Mouse (Mus musculus) heart, embryonic 12.5 days (tissue): Measurements from ENCODE around the gene Rnf135. TPM values are rescaled to one million over a fixed set of nuclear protein-coding genes. Genes with fewer than 3 reads are reported as not detected.

Source experiments
- ATAC-seq: fragments of 200-750 bp; cut with Nextera tagmentation; 2 replicates; pipeline ENCODE4 v1.8.0; 2017; ENCODE audit warnings: moderate TSS enrichment, moderate library complexity; ENCODE audit not compliant: insufficient number of reproducible peaks, low FRiP score
- H3K27ac ChIP-seq: fragments of 300-500 bp; sonication (generic); 2 replicates; pipeline ENCODE4 v1.5.1; 2016; ENCODE audit warnings: mild to moderate bottlenecking, moderate library complexity; ENCODE audit not compliant: poor library complexity, severe bottlenecking
- H3K27me3 ChIP-seq: fragments of 300-500 bp; sonication (generic); replicated peaks from 2 replicates; pipeline ENCODE4 v1.6.1; 2016; ENCODE audit warnings: mild to moderate bottlenecking, moderate library complexity
- H3K36me3 ChIP-seq: fragments of 300-500 bp; sonication (generic); 2 replicates; pipeline ENCODE4 v1.6.1; 2016; ENCODE audit warnings: mild to moderate bottlenecking, moderate library complexity
- H3K4me1 ChIP-seq: fragments of 300-500 bp; sonication (generic); replicated peaks from 2 replicates; pipeline ENCODE4 v1.6.1; 2016; ENCODE audit warnings: mild to moderate bottlenecking
- H3K4me2 ChIP-seq: fragments of 300-500 bp; sonication (generic); 2 replicates; pipeline ENCODE4 v1.6.1; 2016; ENCODE audit warnings: mild to moderate bottlenecking, moderate library complexity
- H3K4me3 ChIP-seq: fragments of 300-500 bp; sonication (generic); 2 replicates; pipeline ENCODE4 v1.5.1; 2016; ENCODE audit warnings: mild to moderate bottlenecking
- H3K9ac ChIP-seq: fragments of 300-500 bp; sonication (generic); 2 replicates; pipeline ENCODE4 v1.6.1; 2016; ENCODE audit warnings: mild to moderate bottlenecking, moderate library complexity
- H3K9me3 ChIP-seq: fragments of 300-500 bp; sonication (generic); replicated peaks from 2 replicates; pipeline ENCODE4 v1.6.1; 2016; ENCODE audit warnings: mild to moderate bottlenecking, moderate library complexity
- WGBS: fragments of 180-500 bp; shearing (Covaris S2); methylation state at CpG from one replicate; pipeline ENCODE4 v1.1.7; 2016; 5-methylcytosine and 5-hydroxymethylcytosine counted together
- polyA plus RNA-seq: library from polyadenylated mRNA; unstranded; fragments of >200 nt; fragmentation: Nextera tagmentation; extraction: Ambion mirVana; gene quantifications from 2 replicates; pipeline ENCODE4 v1.2.1, GENCODE M21; 2016

Gene Rnf135
- polyA plus RNA-seq, 1 experiment from 2014 or later = 9.4 TPM

DNA sequence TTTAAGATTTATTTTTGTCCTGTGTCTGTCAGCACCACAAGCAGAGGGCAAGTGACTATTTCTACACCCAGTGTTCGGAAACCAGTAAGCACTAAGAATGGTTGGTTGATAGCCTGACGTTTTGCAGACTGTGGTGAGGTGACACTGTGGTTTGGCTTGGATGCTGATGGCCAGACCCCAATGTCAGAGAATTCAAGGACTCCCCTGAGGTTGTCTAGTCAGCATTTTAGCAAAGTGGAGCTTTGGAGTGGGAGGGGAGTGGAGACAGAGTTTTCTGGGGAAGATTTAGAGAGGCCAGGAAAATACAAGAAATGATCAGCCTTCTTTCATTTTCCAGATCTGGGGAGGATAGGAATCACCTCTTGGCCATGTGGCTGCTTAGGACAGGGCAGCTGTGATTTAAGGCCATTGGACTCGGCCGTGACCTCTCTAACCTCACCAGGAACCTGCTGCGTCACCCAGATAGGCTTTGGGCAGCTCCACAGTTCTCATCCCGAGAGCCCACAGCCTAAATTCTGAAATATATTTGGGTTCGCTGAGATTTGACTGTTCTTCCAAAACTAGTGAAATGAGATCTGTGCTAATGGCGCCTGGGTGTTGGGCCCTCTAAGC lies 34.1 kb upstream of the Rnf135 start:
- H3K9ac ChIP-seq = no peak overlapping the region
- no peak for ATAC-seq
- no peak overlapping the region for H3K4me2 ChIP-seq
- H3K9me3 ChIP-seq = no peaks in the 10 kb centered on the region
- WGBS = 71% methylated on average over 8 of the region's 8 CpGs
- no peak overlapping the region for H3K27ac ChIP-seq
- H3K4me3 ChIP-seq = no peak overlapping the region
- peaks cover 6% of the 10 kb centered on the region for H3K4me1 ChIP-seq
- H3K36me3 ChIP-seq = no peaks in the 10 kb centered on the region
- peaks cover 35% of the 10 kb centered on the region for H3K27me3 ChIP-seq

DNA sequence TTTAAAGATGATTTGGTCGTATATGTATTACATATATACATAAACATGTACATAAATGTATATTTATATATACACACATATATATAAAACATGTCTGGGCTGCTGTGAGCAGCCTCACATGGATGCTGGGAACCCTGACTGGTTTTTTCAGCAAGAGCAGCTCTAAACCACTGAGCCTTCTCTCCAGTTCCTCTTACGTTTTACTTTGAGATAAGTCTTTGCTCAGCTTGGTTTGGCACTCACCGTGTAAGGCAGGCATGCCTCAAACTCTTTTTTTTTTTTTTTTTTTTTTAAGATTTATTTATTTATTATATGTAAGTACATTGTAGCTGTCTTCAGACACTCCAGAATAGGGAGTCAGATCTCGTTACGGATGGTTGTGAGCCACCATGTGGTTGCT lies 33.1 kb upstream of the Rnf135 start:
- WGBS = 67% methylated on average over 5 of the region's 5 CpGs
- H3K36me3 ChIP-seq = no peaks in the 10 kb centered on the region

DNA sequence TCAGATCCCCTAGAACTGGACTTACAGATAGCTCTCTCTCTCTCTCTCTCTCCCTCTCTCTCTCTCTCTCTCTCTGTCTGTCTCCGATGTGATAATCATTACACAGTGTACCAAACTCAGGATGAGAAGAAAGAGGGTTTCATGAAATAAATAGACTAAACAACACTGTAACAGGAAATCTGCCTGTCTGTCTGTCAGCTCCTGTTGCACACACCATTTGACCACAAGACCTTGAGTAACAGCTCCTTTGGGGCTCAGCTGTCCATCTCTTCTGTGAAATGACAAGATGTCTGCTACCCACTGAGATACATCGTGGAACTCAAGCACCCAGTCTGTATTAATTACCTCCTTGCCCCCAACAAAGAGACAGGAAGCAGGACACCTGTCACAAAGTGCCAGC lies 32.1 kb upstream of the Rnf135 start:
- Histone ChIP-seq H3K9me3 (no peaks in the 10 kb centered on the region), H3K4me2 (no peak overlapping the region), H3K27ac (no peak overlapping the region), H3K9ac (no peak overlapping the region), H3K4me3 (no peak overlapping the region), H3K4me1 (peaks cover 6% of the 10 kb centered on the region), H3K36me3 (no peaks in the 10 kb centered on the region), H3K27me3 (peaks cover 55% of the 10 kb centered on the region)
- WGBS = 64% methylated on average over 2 of the region's 2 CpGs
- ATAC-seq = no peak

More for the DNA sequence above, 33.1 kb upstream of the Rnf135 start:
- Histone ChIP-seq H3K4me2 (no peak overlapping the region), H3K9me3 (no peaks in the 10 kb centered on the region), H3K4me1 (peaks cover 6% of the 10 kb centered on the region), H3K9ac (no peak overlapping the region), H3K27ac (no peak overlapping the region), H3K4me3 (no peak overlapping the region), H3K27me3 (peaks cover 45% of the 10 kb centered on the region)
- ATAC-seq = no peak

DNA sequence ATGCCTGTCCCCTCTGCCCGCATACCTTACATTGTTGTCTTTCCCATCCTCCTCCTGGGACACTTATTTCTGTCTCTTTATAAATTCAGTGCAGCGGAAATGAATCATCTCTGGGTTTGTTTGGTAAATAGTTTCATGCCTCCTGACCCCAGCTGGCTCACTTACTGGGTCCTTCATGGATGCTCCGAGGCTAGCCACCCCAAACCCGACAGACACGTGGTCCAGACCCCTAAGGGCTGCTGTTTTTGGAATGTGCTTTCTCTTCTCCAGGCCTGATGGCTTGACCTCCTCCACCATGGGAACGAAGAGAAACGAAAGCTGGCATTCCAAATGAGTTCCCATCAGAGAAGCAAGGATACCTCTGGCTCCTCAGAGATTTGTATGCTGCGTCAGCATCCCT lies 31.3 kb upstream of the Rnf135 start:
- H3K4me3 ChIP-seq = no peak overlapping the region
- no peaks in the 10 kb centered on the region for H3K9me3 ChIP-seq
- H3K4me2 ChIP-seq = no peak overlapping the region
- 74% methylated on average over 8 of the region's 8 CpGs for WGBS
- no peak overlapping the region for H3K9ac ChIP-seq
- H3K27ac ChIP-seq = no peak overlapping the region
- H3K36me3 ChIP-seq = no peaks in the 10 kb centered on the region
- ATAC-seq = no peak
- H3K4me1 ChIP-seq = peaks cover 6% of the 10 kb centered on the region
- H3K27me3 ChIP-seq = peaks cover 64% of the 10 kb centered on the region

DNA sequence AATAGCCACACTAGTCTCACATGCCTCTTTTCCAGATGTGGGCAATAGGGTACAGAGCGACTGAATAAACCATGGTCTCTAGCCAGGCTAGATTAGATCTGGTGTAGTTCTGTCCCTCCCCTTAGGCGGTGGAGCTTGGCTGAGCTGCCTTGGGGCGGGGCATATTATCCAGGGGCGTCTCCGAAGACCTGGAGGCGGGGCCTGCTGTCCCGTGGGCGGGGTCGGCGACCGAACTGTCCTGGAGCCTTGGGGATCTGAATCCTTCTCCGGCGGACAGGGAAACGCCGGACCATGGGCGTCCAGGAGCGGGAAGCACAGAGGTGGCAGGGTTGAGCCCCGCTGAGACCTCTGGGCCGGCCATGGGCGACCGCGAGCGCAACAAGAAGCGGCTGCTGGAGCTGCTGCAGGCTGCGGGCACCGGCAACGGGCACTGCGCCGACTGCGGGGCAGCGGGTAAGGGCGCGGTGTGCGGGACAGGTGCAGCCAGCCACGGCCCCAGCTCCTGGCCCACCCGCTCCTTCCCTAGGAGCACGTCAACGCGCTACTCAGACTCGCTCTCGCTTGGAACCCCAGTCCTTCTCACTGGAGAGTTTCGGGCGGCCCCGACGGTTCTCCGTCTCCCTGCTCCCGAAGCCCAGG lies 29.7 kb upstream of the Rnf135 start, which contains the start of gene Adap2:
Adap2 (plus strand) TSS at position 249 of the 639 bp plus-strand sequence.
- Histone ChIP-seq H3K36me3 (no peaks in the 10 kb centered on the region), H3K4me1 (peaks cover 6% of the 10 kb centered on the region), H3K9me3 (no peaks in the 10 kb centered on the region), H3K4me3 (peak within 1 kb of the TSS; percentile 68), H3K9ac (peak within 1 kb of the TSS; percentile 75), H3K4me2 (peak within 1 kb of the TSS; percentile 97), H3K27me3 (peaks cover 71% of the 10 kb centered on the region), H3K27ac (no peak within 1 kb of the TSS)
- WGBS = 3% methylated on average over 47 of the region's 47 CpGs
- ATAC-seq = peak; percentile 93

DNA sequence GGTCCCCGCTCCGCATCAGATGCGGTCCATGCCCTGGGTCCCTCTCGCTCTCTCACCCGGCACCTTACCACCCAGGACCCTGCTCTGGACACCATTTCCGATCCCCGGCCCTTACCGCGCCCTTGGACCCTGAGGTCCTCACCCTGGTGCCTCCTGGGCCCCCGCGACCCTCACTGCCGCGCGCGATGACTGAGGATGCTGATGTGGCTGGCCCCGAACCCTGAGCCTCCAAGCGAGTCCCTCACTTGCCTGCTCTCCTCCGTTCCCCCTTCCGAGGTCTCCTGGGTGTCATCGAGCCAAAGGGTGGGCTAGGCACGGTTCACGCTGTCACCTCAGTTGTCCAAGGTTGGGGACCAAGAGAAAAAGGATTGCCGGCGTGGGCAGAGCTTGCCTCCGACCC lies 29.1 kb upstream of the Rnf135 start:
- Histone ChIP-seq H3K9ac (peak overlapping the region; percentile 75), H3K9me3 (no peaks in the 10 kb centered on the region), H3K4me1 (peaks cover 6% of the 10 kb centered on the region), H3K4me2 (peak overlapping the region; percentile 97), H3K27ac (no peak overlapping the region), H3K4me3 (peak overlapping the region; percentile 68), H3K27me3 (peaks cover 74% of the 10 kb centered on the region), H3K36me3 (no peaks in the 10 kb centered on the region)
- no peak for ATAC-seq
- 25% methylated on average over 25 of the region's 25 CpGs for WGBS

DNA sequence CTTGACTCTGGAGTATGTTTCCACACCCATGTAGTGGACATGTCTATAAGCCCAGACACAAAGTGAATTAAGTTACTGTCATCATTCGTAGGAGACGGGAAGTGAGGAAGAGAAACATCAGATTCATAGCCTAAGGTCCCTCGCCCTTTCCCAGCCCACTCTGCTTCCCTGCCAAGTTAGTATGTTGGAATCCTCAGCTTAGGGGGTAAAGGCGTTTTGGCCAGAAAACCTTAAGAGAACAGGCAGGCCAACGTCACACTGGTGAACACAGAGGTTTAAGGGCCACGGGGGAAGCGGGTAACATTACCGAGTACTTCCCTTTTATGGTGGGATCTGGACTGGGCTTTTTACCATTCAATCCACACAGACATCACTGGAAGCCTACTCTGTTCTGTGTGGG lies 28.1 kb upstream of the Rnf135 start:
- Histone ChIP-seq H3K27ac (no peak overlapping the region), H3K4me2 (no peak overlapping the region), H3K9ac (no peak overlapping the region), H3K9me3 (no peaks in the 10 kb centered on the region), H3K4me1 (peaks cover 6% of the 10 kb centered on the region), H3K36me3 (no peaks in the 10 kb centered on the region), H3K27me3 (peaks cover 74% of the 10 kb centered on the region), H3K4me3 (no peak overlapping the region)
- ATAC-seq = no peak
- WGBS = 83% methylated on average over 8 of the region's 8 CpGs

DNA sequence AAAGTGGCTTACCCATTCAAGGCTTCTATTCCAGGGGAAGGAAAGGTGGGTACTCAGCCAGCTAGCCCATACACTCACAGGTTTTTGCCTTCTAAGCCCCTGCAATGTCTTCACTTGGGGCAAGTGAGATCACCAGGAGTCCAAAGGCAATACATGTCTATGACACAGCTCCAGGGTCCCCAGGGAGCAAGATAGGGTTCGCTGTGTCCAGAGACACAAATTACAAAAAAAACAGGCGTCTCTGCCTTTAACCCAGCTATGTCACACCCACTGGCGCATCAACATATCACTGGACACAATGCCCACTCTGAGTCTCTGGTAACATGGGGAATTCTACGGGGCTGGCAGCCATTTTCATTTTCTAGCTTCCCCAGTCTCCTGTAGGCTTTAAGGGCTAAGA lies 27.7 kb upstream of the Rnf135 start:
- no peak overlapping the region for H3K4me2 ChIP-seq
- peaks cover 74% of the 10 kb centered on the region for H3K27me3 ChIP-seq
- no peak for ATAC-seq
- no peak overlapping the region for H3K4me3 ChIP-seq
- H3K27ac ChIP-seq = no peak overlapping the region
- no peaks in the 10 kb centered on the region for H3K9me3 ChIP-seq
- 79% methylated on average over 4 of the region's 4 CpGs for WGBS
- no peak overlapping the region for H3K9ac ChIP-seq
- H3K36me3 ChIP-seq = no peaks in the 10 kb centered on the region
- H3K4me1 ChIP-seq = peaks cover 6% of the 10 kb centered on the region

DNA sequence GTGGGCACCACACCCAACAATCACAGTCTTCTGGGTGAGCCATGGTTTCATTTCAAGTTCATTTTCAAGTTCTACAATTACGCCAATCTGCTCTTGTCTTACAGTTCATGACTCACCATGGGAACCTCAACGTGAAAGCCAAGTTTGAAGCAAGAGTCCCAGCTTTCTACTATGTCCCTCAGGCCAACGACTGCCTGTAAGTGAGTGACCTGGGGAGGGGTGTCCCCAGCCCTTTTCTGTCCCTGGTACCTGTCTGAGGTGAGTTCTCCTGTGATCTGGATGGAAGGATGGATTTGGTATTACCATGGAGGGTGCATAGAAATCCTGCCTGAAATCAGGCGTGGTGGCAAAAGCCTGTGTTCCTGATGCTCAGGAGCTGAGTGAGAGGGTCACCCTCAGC lies 26.8 kb upstream of the Rnf135 start:
- 75% methylated on average over 4 of the region's 4 CpGs for WGBS

DNA sequence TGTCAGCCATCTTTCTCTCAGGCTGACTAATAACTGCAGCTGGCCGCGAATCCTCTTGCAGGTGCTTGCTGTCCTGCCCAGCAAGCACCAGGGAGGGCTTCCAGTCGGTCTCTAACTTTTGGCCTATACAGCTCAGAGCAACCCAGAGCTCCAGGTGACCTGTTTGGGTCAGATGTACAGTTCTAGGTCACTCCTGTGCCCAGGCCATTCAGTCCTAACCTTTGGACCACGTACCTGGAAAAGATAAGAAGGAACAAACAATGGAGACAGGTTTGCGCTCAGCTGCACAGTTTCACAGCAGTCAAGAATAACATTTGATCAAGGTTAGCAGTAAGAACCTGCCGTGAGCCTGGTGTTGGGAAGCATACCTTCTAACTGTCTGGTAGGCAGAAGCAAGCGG lies 24.6 kb upstream of the Rnf135 start:
- H3K9ac ChIP-seq = no peak overlapping the region
- H3K4me2 ChIP-seq = no peak overlapping the region
- no peak overlapping the region for H3K27ac ChIP-seq
- ATAC-seq = no peak
- peaks cover 44% of the 10 kb centered on the region for H3K27me3 ChIP-seq
- no peak overlapping the region for H3K4me3 ChIP-seq
- no peaks in the 10 kb centered on the region for H3K36me3 ChIP-seq
- 73% methylated on average over 7 of the region's 7 CpGs for WGBS
- no peaks in the 10 kb centered on the region for H3K9me3 ChIP-seq
- H3K4me1 ChIP-seq = peaks cover 5% of the 10 kb centered on the region

More for the DNA sequence above, 26.8 kb upstream of the Rnf135 start:
- peaks cover 66% of the 10 kb centered on the region for H3K27me3 ChIP-seq
- no peaks in the 10 kb centered on the region for H3K36me3 ChIP-seq
- no peak for ATAC-seq
- H3K4me2 ChIP-seq = no peak overlapping the region
- H3K9me3 ChIP-seq = no peaks in the 10 kb centered on the region
- H3K9ac ChIP-seq = no peak overlapping the region
- no peak overlapping the region for H3K4me3 ChIP-seq
- H3K4me1 ChIP-seq = peaks cover 6% of the 10 kb centered on the region
- no peak overlapping the region for H3K27ac ChIP-seq

DNA sequence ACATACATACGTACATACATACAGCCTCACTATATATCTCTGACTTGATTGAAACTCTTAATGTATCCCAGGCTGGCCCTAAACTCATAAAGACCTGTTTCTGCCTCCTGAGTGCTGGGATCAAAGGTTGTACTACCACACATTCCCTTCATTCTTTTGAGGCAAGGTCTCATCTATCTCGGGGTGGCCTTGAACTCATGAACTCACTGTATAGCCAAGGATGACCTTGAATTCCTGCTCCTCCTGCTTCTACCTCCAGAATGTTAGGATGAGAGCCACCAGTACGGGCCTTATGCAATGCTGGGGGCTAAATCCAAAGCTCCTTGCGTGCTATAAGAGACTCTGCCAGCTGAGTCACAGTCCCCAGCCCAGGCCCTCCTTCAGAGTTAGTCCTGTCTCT lies 22.6 kb upstream of the Rnf135 start:
- no peaks in the 10 kb centered on the region for H3K9me3 ChIP-seq
- WGBS = 79% methylated on average over 4 of the region's 4 CpGs
- H3K4me3 ChIP-seq = no peak overlapping the region

More for the DNA sequence above, 22.6 kb upstream of the Rnf135 start:
- H3K4me1 ChIP-seq = no peaks in the 10 kb centered on the region
- no peak for ATAC-seq
- H3K27ac ChIP-seq = no peak overlapping the region
- H3K9ac ChIP-seq = no peak overlapping the region
- H3K4me2 ChIP-seq = no peak overlapping the region
- H3K27me3 ChIP-seq = peaks cover 24% of the 10 kb centered on the region
- H3K36me3 ChIP-seq = no peaks in the 10 kb centered on the region
